Mouse (Mus musculus) lung, postnatal 0 days (tissue): Measurements from ENCODE around the gene Tnfrsf13c. TPM values are rescaled to one million over a fixed set of nuclear protein-coding genes. Genes with fewer than 3 reads are reported as not detected.
A peak's percentile ranks its signal among the peaks of the same experiment; 100 is the strongest.

Source experiments
- ATAC-seq: fragments of 200-750 bp; cut with Nextera tagmentation; 2 replicates; pipeline ENCODE4 v1.8.0; 2017; ENCODE audit warnings: moderate library complexity
- DNase-seq: peaks from one replicate; pipeline ENCODE4 v3.0.0-alpha.2; 2016; ENCODE audit warnings: low spot score
- H3K27ac ChIP-seq: fragments of 300-500 bp; sonication (generic); 2 replicates; pipeline ENCODE4 v1.5.1; 2014; ENCODE audit warnings: antibody characterized with exemption, mild to moderate bottlenecking, low read length, mixed read lengths
- H3K27me3 ChIP-seq: fragments of 300-500 bp; sonication (generic); replicated peaks from 2 replicates; pipeline ENCODE4 v1.6.1; 2014; ENCODE audit warnings: low read length, mixed read lengths; ENCODE audit not compliant: insufficient read depth
- H3K36me3 ChIP-seq: fragments of 300-500 bp; sonication (generic); 2 replicates; pipeline ENCODE4 v1.6.1; 2014; ENCODE audit warnings: low read length, mixed read lengths; ENCODE audit not compliant: insufficient read depth
- H3K4me1 ChIP-seq: fragments of 300-500 bp; sonication (generic); 2 replicates; pipeline ENCODE4 v1.6.1; 2014; ENCODE audit warnings: antibody characterized with exemption, low read depth, low read length, mixed read lengths; ENCODE audit not compliant: insufficient read depth
- H3K4me2 ChIP-seq: fragments of 300-500 bp; sonication (generic); replicated peaks from 2 replicates; pipeline ENCODE4 v1.6.1; 2014; ENCODE audit warnings: low read depth, mild to moderate bottlenecking, low read length, moderate library complexity, mixed read lengths
- H3K4me3 ChIP-seq: fragments of 300-500 bp; sonication (generic); 2 replicates; pipeline ENCODE4 v1.5.1; 2014; ENCODE audit warnings: low read depth, low read length
- H3K9ac ChIP-seq: fragments of 300-500 bp; sonication (generic); replicated peaks from 2 replicates; pipeline ENCODE4 v1.6.1; 2014; ENCODE audit warnings: low read depth, mild to moderate bottlenecking
- H3K9me3 ChIP-seq: fragments of 300-500 bp; sonication (generic); 2 replicates; pipeline ENCODE4 v1.6.1; 2016; ENCODE audit warnings: low read length, mixed read lengths
- CTCF ChIP-seq: IDR thresholded peaks from 2 replicates; pipeline ENCODE4 v1.5.1; 2016; ENCODE audit warnings: antibody characterized with exemption, mild to moderate bottlenecking
- EP300 ChIP-seq: IDR thresholded peaks from 2 replicates; pipeline ENCODE4 v1.6.1; 2016; ENCODE audit warnings: antibody characterized with exemption, mild to moderate bottlenecking, control low read depth
- WGBS: fragments of 180-500 bp; shearing (Covaris S2); extraction: QIAGEN DNeasy Blood & Tissue Kit; methylation state at CpG from one replicate; pipeline ENCODE4 v1.1.7; 2014; 5-methylcytosine and 5-hydroxymethylcytosine counted together
- microRNA counts: library from miRNA; unstranded; fragments of <30 nt; microRNA quantifications from one replicate; lab custom pipeline; 2015
- microRNA-seq: library from miRNA; unstranded; fragments of <30 nt; microRNA quantifications from one replicate; pipeline ENCODE4, GENCODE M21; 2016
- polyA plus RNA-seq: library from polyadenylated mRNA; unstranded; fragments of >200 nt; fragmentation: Nextera tagmentation; extraction: Ambion mirVana; gene quantifications from 2 replicates; pipeline ENCODE4 v1.2.1, GENCODE M21; 2015

The Tnfrsf13c gene
- polyA plus RNA-seq, 1 experiment from 2014 or later, result 0.07 TPM

GRCm38 (mm10) chr15:82183596-82183995 is 40.6 kb downstream of the Tnfrsf13c start:
- ATAC-seq (no peak), DNase-seq (no peak)
- Histone ChIP-seq H3K9me3 (no peaks in the 10 kb centered on the region), H3K4me3 (no peak overlapping the region), H3K9ac (no peak overlapping the region), H3K27me3 (no peaks in the 10 kb centered on the region), H3K27ac (no peak overlapping the region), H3K4me2 (no peak overlapping the region), H3K4me1 (no peaks in the 10 kb centered on the region), H3K36me3 (peaks cover 85% of the 10 kb centered on the region)
- TF ChIP-seq EP300, result no peak
- no peak for TF ChIP-seq CTCF
- WGBS, result 64% methylated on average over 10 of the region's 10 CpGs

- Histone ChIP-seq H3K4me1 (no peaks in the 10 kb centered on the region), H3K4me2 (no peak overlapping the region), H3K9me3 (no peaks in the 10 kb centered on the region), H3K27me3 (no peaks in the 10 kb centered on the region), H3K9ac (no peak overlapping the region), H3K36me3 (peaks cover 89% of the 10 kb centered on the region), H3K4me3 (no peak overlapping the region), H3K27ac (no peak overlapping the region)
- ATAC-seq (no peak), DNase-seq (no peak)
- 95% methylated on average over 4 of the region's 4 CpGs for WGBS
- TF ChIP-seq EP300 (no peak), CTCF (peak; percentile 27)
Observed at GRCm38 (mm10) chr15:82182311-82182710, 41.9 kb downstream of the Tnfrsf13c start.

GRCm38 (mm10) chr15:82181131-82181530 is 43.0 kb downstream of the Tnfrsf13c start:
- DNase-seq, result no peak
- Histone ChIP-seq H3K27ac (no peak overlapping the region), H3K9ac (no peak overlapping the region), H3K4me1 (no peaks in the 10 kb centered on the region), H3K27me3 (no peaks in the 10 kb centered on the region), H3K36me3 (peaks cover 84% of the 10 kb centered on the region), H3K4me2 (no peak overlapping the region), H3K4me3 (no peak overlapping the region), H3K9me3 (no peaks in the 10 kb centered on the region)
- 84% methylated on average over 5 of the region's 5 CpGs for WGBS
- no peak for ATAC-seq
- TF ChIP-seq CTCF, result no peak
- no peak for TF ChIP-seq EP300

- no peak for ATAC-seq
- no peak overlapping the region for H3K27ac ChIP-seq
Observed at GRCm38 (mm10) chr15:82177743-82178290, 46.4 kb downstream of the Tnfrsf13c start.

GRCm38 (mm10) chr15:82175091-82175490 is 49.1 kb downstream of the Tnfrsf13c start:
- no peak for DNase-seq
- Histone ChIP-seq H3K36me3 (peaks cover 66% of the 10 kb centered on the region), H3K9me3 (no peaks in the 10 kb centered on the region), H3K27ac (no peak overlapping the region), H3K27me3 (no peaks in the 10 kb centered on the region), H3K9ac (no peak overlapping the region), H3K4me1 (no peaks in the 10 kb centered on the region), H3K4me3 (no peak overlapping the region), H3K4me2 (no peak overlapping the region)
- 91% methylated on average over 9 of the region's 9 CpGs for WGBS
- TF ChIP-seq CTCF, result no peak
- no peak for TF ChIP-seq EP300
- ATAC-seq, result no peak

More at GRCm38 (mm10) chr15:82177743-82178290, 46.4 kb downstream of the Tnfrsf13c start:
- Histone ChIP-seq H3K4me3 (no peak overlapping the region), H3K4me1 (no peaks in the 10 kb centered on the region), H3K9me3 (no peaks in the 10 kb centered on the region), H3K9ac (no peak overlapping the region), H3K4me2 (no peak overlapping the region), H3K36me3 (peaks cover 75% of the 10 kb centered on the region), H3K27me3 (no peaks in the 10 kb centered on the region)
- DNase-seq, result no peak
- TF ChIP-seq EP300, result no peak
- no peak for TF ChIP-seq CTCF
- WGBS, result 82% methylated on average over 7 of the region's 7 CpGs

- DNase-seq (no peak), ATAC-seq (no peak)
- WGBS, result 71% methylated on average over 8 of the region's 8 CpGs
- TF ChIP-seq CTCF (no peak), EP300 (no peak)
- H3K4me1 ChIP-seq, result peaks cover 4% of the 10 kb centered on the region; the same call in 1 of the 2 replicates
- no peak overlapping the region for H3K9ac ChIP-seq
- H3K36me3 ChIP-seq, result peaks cover 44% of the 10 kb centered on the region
- no peaks in the 10 kb centered on the region for H3K9me3 ChIP-seq
- no peak overlapping the region for H3K4me3 ChIP-seq
- H3K27me3 ChIP-seq, result no peaks in the 10 kb centered on the region
- no peak overlapping the region for H3K4me2 ChIP-seq
- no peak overlapping the region for H3K27ac ChIP-seq
Observed at GRCm38 (mm10) chr15:82172648-82173047, 51.5 kb downstream of the Tnfrsf13c start.

MicroRNAs encoded within 50 kb of the gene (microRNA counts, 519-probe panel; counts per million panel counts)
- 3,426 counts per million, percentile 21 among the panel's probes with 10 or more counts for microRNA mmu-miR-33 (lab: Ali Mortazavi, UCI)

Small RNA genes within 50 kb of the gene (microRNA-seq; reads per million reads assigned to microRNA genes)
- 81.0 reads per million, percentile 47 among the genes with 10 or more reads in this experiment for gene Mir33

Other genes starting within 250 kb of the Tnfrsf13c start
- not detected in 2 replicates for gene 1700029P11Rik, start 243.8 kb downstream of the Tnfrsf13c start, polyA plus RNA-seq
- 19.6 and 24.6 TPM in 2 replicates for gene Xrcc6, start 236.5 kb downstream of the Tnfrsf13c start, polyA plus RNA-seq
- 14.5 and 17.1 TPM in 2 replicates for gene Desi1, start 190.5 kb downstream of the Tnfrsf13c start, polyA plus RNA-seq
- gene Snu13, start 176.8 kb downstream of the Tnfrsf13c start, polyA plus RNA-seq, result 131 and 139 TPM in 2 replicates
- not detected in 2 replicates for gene 4930407I10Rik, start 165.2 kb downstream of the Tnfrsf13c start, polyA plus RNA-seq
- gene Mei1, start 154.4 kb downstream of the Tnfrsf13c start, polyA plus RNA-seq, result not detected in 2 replicates
- 10.4 and 10.8 TPM in 2 replicates for gene Ccdc134, start 96.4 kb downstream of the Tnfrsf13c start, polyA plus RNA-seq
- gene Srebf2, start 77.2 kb downstream of the Tnfrsf13c start, polyA plus RNA-seq, result 113 and 115 TPM in 2 replicates
- gene Shisa8, start 11.6 kb downstream of the Tnfrsf13c start, polyA plus RNA-seq, result 0.29 and 0.55 TPM in 2 replicates
- gene Cenpm, start 20.4 kb upstream of the Tnfrsf13c start, polyA plus RNA-seq, result 3.9 and 4.3 TPM in 2 replicates
- not detected in 2 replicates for gene 1500009C09Rik, start 28.0 kb upstream of the Tnfrsf13c start, polyA plus RNA-seq
- 0.11 and 0.26 TPM in 2 replicates for gene Sept3, start 50.5 kb upstream of the Tnfrsf13c start, polyA plus RNA-seq
- gene Wbp2nl, start 74.6 kb upstream of the Tnfrsf13c start, polyA plus RNA-seq, result 0.19 TPM in 1 of 2 replicates, not detected in the other
- 73.0 and 75.4 TPM in 2 replicates for gene Naga, start 114.6 kb upstream of the Tnfrsf13c start, polyA plus RNA-seq
- 8.4 TPM in 2 replicates for gene Pheta2, start 114.6 kb upstream of the Tnfrsf13c start, polyA plus RNA-seq
- 241 and 276 TPM in 2 replicates for gene Smdt1, start 114.6 kb upstream of the Tnfrsf13c start, polyA plus RNA-seq
- 439 and 454 TPM in 2 replicates for gene Ndufa6, start 130.0 kb upstream of the Tnfrsf13c start, polyA plus RNA-seq
- 13.3 and 14.2 TPM in 2 replicates for gene Cyp2d22, start 155.9 kb upstream of the Tnfrsf13c start, polyA plus RNA-seq
- not detected in 2 replicates for gene Cyp2d11, start 169.7 kb upstream of the Tnfrsf13c start, polyA plus RNA-seq
- not detected in 2 replicates for gene Cyp2d10, start 182.8 kb upstream of the Tnfrsf13c start, polyA plus RNA-seq
- gene Cyp2d9, start 209.1 kb upstream of the Tnfrsf13c start, polyA plus RNA-seq, result not detected in 2 replicates